Comparison of ENCODE assay signal across 8 mouse cellular contexts in the genomic region with DNA sequence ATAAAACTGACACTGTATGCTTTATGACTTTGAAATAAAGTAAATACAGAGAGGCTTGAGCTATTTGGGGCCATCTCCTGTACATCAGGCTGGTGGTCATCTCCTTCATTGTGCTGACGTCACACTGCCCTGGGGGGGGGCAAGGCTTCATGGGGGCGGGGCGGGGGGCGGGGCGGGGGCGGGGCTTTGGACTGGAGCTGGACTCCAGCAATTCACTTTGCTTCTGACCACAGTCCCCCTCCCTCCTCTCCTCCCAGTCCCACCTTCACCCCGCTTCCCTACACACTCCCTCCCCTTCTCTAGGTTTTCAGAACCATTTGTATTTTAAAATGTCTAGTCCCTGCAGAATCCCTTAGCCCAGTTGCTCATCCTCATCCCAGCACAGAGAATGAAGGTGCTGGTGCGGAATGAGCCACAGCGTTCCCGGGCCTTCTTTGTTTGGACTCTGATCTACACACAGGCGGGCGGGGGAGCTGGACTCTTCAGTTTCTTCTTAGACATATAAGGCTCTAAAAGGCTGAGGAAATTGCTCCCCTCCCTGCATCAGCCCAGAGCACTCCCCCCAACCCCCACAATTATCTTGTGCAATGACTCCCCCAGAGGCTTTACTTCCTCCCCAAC. TPM values are rescaled to one million over a fixed set of nuclear protein-coding genes. Genes with fewer than 3 reads are reported as not detected.
A peak's percentile ranks its signal among the peaks of the same experiment; 100 is the strongest.
DNase-seq lines count a peak whose midpoint lies in the region; ATAC-seq and TF ChIP-seq lines count a peak whose summit lies in the region.

No protein-coding gene starts in this region.

- H3K9me3 ChIP-seq in lung, postnatal 0 days (ENCODE audit: low read length) = no peaks in the 10 kb centered on the region
- H3K9me3 ChIP-seq in forebrain, embryonic 16.5 days (ENCODE audit: control insufficient read depth, low read length) = no peaks in the 10 kb centered on the region
- no peaks in the 10 kb centered on the region for H3K9me3 ChIP-seq in midbrain, embryonic 14.5 days (ENCODE audit: control insufficient read depth, low read length)

- no peaks in the 10 kb centered on the region for H3K36me3 ChIP-seq in lung, postnatal 0 days (ENCODE audit: insufficient read depth, low read length)
- no peaks in the 10 kb centered on the region for H3K36me3 ChIP-seq in forebrain, embryonic 16.5 days (ENCODE audit: control insufficient read depth, insufficient read depth)
- no peaks in the 10 kb centered on the region for H3K36me3 ChIP-seq in midbrain, embryonic 14.5 days (ENCODE audit: control insufficient read depth, insufficient read depth, low read length)

- intact Hi-C loops in left cerebral cortex, postnatal 36 days (cut with DNase I) = no loop called here

- no peak overlapping the region for H3K9ac ChIP-seq in lung, postnatal 0 days (replicated peaks; ENCODE audit: low read depth)
- H3K9ac ChIP-seq in forebrain, embryonic 16.5 days (replicated peaks; ENCODE audit: low read depth, low read length) = peak overlapping the region; percentile 43; the same call in 1 of the 2 replicates
- H3K9ac ChIP-seq in midbrain, embryonic 14.5 days (replicated peaks; ENCODE audit: low read length) = peak overlapping the region; percentile 42; the same call in 1 of the 2 replicates

- H3K4me3 ChIP-seq in lung, postnatal 0 days (ENCODE audit: low read depth, low read length) = 0 out of 2 replicates have a peak overlapping the region, but pooled peaks have one; percentile 10
- no peak overlapping the region for H3K4me3 ChIP-seq in forebrain, embryonic 16.5 days (replicated peaks; ENCODE audit: low read length)
- peak overlapping the region; percentile 9; the same call in 1 of the 2 replicates for H3K4me3 ChIP-seq in midbrain, embryonic 14.5 days (replicated peaks; ENCODE audit: low read depth, low read length)
- H3K4me3 ChIP-seq in layer of hippocampus, adult 2 months = no peak overlapping the region

- H3K27me3 ChIP-seq in lung, postnatal 0 days (replicated peaks; ENCODE audit: insufficient read depth, low read length) = no peaks in the 10 kb centered on the region
- no peaks in the 10 kb centered on the region for H3K27me3 ChIP-seq in forebrain, embryonic 16.5 days (replicated peaks; ENCODE audit: control insufficient read depth, insufficient read depth, low read length)
- H3K27me3 ChIP-seq in midbrain, embryonic 14.5 days (ENCODE audit: control insufficient read depth, insufficient read depth, low read length) = no peaks in the 10 kb centered on the region

- H3K4me2 ChIP-seq in lung, postnatal 0 days (replicated peaks; ENCODE audit: low read depth, low read length) = peak overlapping the region; percentile 48
- peak overlapping the region; percentile 32 for H3K4me2 ChIP-seq in forebrain, embryonic 16.5 days (ENCODE audit: low read length)
- peak overlapping the region; percentile 50 for H3K4me2 ChIP-seq in midbrain, embryonic 14.5 days (ENCODE audit: low read length)

- peak; percentile 66 for ATAC-seq in lung, postnatal 0 days
- no peak for ATAC-seq in forebrain, embryonic 16.5 days
- ATAC-seq in midbrain, embryonic 14.5 days (ENCODE audit: low FRiP score, low TSS enrichment) = peak; percentile 43

- H3K4me1 ChIP-seq in lung, postnatal 0 days (ENCODE audit: insufficient read depth, low read depth, low read length) = peaks cover 9% of the 10 kb centered on the region; the same call in 1 of the 2 replicates
- peaks cover 17% of the 10 kb centered on the region for H3K4me1 ChIP-seq in forebrain, embryonic 16.5 days (replicated peaks; ENCODE audit: control insufficient read depth, insufficient read depth, low read length)
- peaks cover 11% of the 10 kb centered on the region; the same call in 1 of the 2 replicates for H3K4me1 ChIP-seq in midbrain, embryonic 14.5 days (ENCODE audit: control insufficient read depth, insufficient read depth, low read length)

- DNase-seq in lung, postnatal 0 days (ENCODE audit: low spot score) = peak; percentile 42
- no peak for DNase-seq in lung, adult 18-20 months
- DNase-seq in kidney, postnatal 14 days = peak; percentile 56
- DNase-seq in midbrain, embryonic 14.5 days = peak; percentile 67
- DNase-seq in layer of hippocampus, adult 2 months (ENCODE audit: low spot score in 2 of 2) = no peak
- DNase-seq in left cerebral cortex, postnatal 36 days (ENCODE audit: low spot score in 2 of 2) = no peak
- DNase-seq in thymus, postnatal 14 days = no peak

- no peak for TF ChIP-seq EP300 in lung, postnatal 0 days (IDR thresholded peaks at IDR 0.05)

- no peak for TF ChIP-seq CTCF in lung, postnatal 0 days (IDR thresholded peaks at IDR 0.05)
- no peak for TF ChIP-seq CTCF in layer of hippocampus, adult 2 months (conservative IDR thresholded peaks at IDR 0.05)

- no peak overlapping the region for H3K27ac ChIP-seq in lung, postnatal 0 days (ENCODE audit: low read length)
- H3K27ac ChIP-seq in forebrain, embryonic 16.5 days (ENCODE audit: low read length) = no peak overlapping the region
- 0 out of 2 replicates have a peak overlapping the region, but pooled peaks have one; percentile 39 for H3K27ac ChIP-seq in midbrain, embryonic 14.5 days (replicated peaks; ENCODE audit: low read depth, low read length)
- no peak overlapping the region for H3K27ac ChIP-seq in layer of hippocampus, adult 2 months

- WGBS in lung, postnatal 0 days = 3% methylated on average over 12 of the region's 12 CpGs
- 2% methylated on average over 12 of the region's 12 CpGs for WGBS in forebrain, embryonic 16.5 days
- WGBS in midbrain, embryonic 14.5 days = 2% methylated on average over 12 of the region's 12 CpGs

RNA-seq across cellular contexts. Expression of a gene that starts 3.5 kb away (rescaled TPM):
- polyA plus RNA-seq in lung, postnatal 0 days (2015; fragmentation: Nextera tagmentation; extraction: Ambion mirVana) = 3.7 and 5.5 TPM in 2 replicates
- polyA plus RNA-seq in forebrain, embryonic 16.5 days (2015; fragmentation: Nextera tagmentation; extraction: Ambion mirVana) = 30.9 and 31.8 TPM in 2 replicates
- polyA plus RNA-seq in midbrain, embryonic 14.5 days (2014; fragmentation: Nextera tagmentation; extraction: Ambion mirVana) = 14.7 and 15.2 TPM in 2 replicates
- 1 to 10 TPM; 8.7 to 9.7 TPM for total RNA-seq in layer of hippocampus, adult 2 months (2021)
- 1 to 10 TPM; 4.6 to 7.1 TPM for total RNA-seq in left cerebral cortex, postnatal 36 days (2021)

RNA-seq across cellular contexts. Expression of a gene that starts 31.4 kb away (rescaled TPM):
- polyA plus RNA-seq in lung, postnatal 0 days (2015; fragmentation: Nextera tagmentation; extraction: Ambion mirVana) = not detected in 2 replicates
- 94.2 and 109 TPM in 2 replicates for polyA plus RNA-seq in forebrain, embryonic 16.5 days (2015; fragmentation: Nextera tagmentation; extraction: Ambion mirVana)
- polyA plus RNA-seq in midbrain, embryonic 14.5 days (2014; fragmentation: Nextera tagmentation; extraction: Ambion mirVana) = 112 and 143 TPM in 2 replicates
- total RNA-seq in layer of hippocampus, adult 2 months (2021) = 1 to 10 TPM; 3.2 to 5.2 TPM
- 1 to 10 TPM in 1 of 2 experiments, under 1 TPM in 1; 0.67 to 1.0 TPM for total RNA-seq in left cerebral cortex, postnatal 36 days (2021)

RNA-seq across cellular contexts. Expression of a gene that starts 53.2 kb away (rescaled TPM):
- polyA plus RNA-seq in lung, postnatal 0 days (2015; fragmentation: Nextera tagmentation; extraction: Ambion mirVana) = 0.05 TPM in 1 of 2 replicates, not detected in the other
- 1.6 TPM in 2 replicates for polyA plus RNA-seq in forebrain, embryonic 16.5 days (2015; fragmentation: Nextera tagmentation; extraction: Ambion mirVana)
- polyA plus RNA-seq in midbrain, embryonic 14.5 days (2014; fragmentation: Nextera tagmentation; extraction: Ambion mirVana) = 1.1 and 1.7 TPM in 2 replicates
- total RNA-seq in layer of hippocampus, adult 2 months (2021) = not detected
- not detected for total RNA-seq in left cerebral cortex, postnatal 36 days (2021)

Comparison
In these comparisons a context has a peak if more than half of its experiments do, and no peak if none do; other contexts are left out.
1. DNase-seq: peak in lung, postnatal 0 days (single experiment), kidney, postnatal 14 days (single experiment) and midbrain, embryonic 14.5 days (single experiment); none in lung, adult 18-20 months (0 of 2), layer of hippocampus, adult 2 months (0 of 2), left cerebral cortex, postnatal 36 days (0 of 2) and thymus, postnatal 14 days (single experiment).
2. H3K4me3 ChIP-seq: peak in lung, postnatal 0 days (single experiment) and midbrain, embryonic 14.5 days (single experiment); none in forebrain, embryonic 16.5 days (single experiment) and layer of hippocampus, adult 2 months (single experiment).
3. RNA of a gene that starts 31.4 kb away (polyA plus RNA-seq): 112 to 143 TPM in midbrain, embryonic 14.5 days and 94.2 to 109 TPM in forebrain, embryonic 16.5 days; not detected in lung, postnatal 0 days; every median in the first group is over 10 times any median in the second.
4. Peak in every context shown above with its lines, with median percentiles within 50 percentile points of each other: H3K4me2 ChIP-seq.